Mouse (Mus musculus) limb, embryonic 11.5 days (tissue): ENCODE data around the gene Col26a1. TPM values are rescaled to one million over a fixed set of nuclear protein-coding genes. Genes with fewer than 3 reads are reported as not detected.

ENCODE experiments used
- ATAC-seq: fragments of 200-750 bp; cut with Nextera tagmentation; 2 replicates; pipeline ENCODE4 v1.8.0; 2017; ENCODE audit warnings: low read depth; ENCODE audit not compliant: insufficient number of reproducible peaks, low FRiP score, low TSS enrichment
- DNase-seq: peaks from one replicate; pipeline ENCODE4 v3.0.0-alpha.2; 2015; ENCODE audit warnings: low spot score
- H3K27ac ChIP-seq: fragments of 300-500 bp; sonication (generic); replicated peaks from 2 replicates; pipeline ENCODE4 v1.5.1; 2014; ENCODE audit warnings: low read depth, mild to moderate bottlenecking, low read length
- H3K27me3 ChIP-seq: fragments of 300-500 bp; sonication (generic); 2 replicates; pipeline ENCODE4 v1.6.1; 2014; ENCODE audit warnings: mild to moderate bottlenecking, low read length, mixed read lengths; ENCODE audit not compliant: control insufficient read depth, insufficient read depth
- H3K36me3 ChIP-seq: fragments of 300-500 bp; sonication (generic); 2 replicates; pipeline ENCODE4 v1.6.1; 2014; ENCODE audit warnings: mild to moderate bottlenecking, low read length, moderate library complexity, mixed read lengths; ENCODE audit not compliant: control insufficient read depth, insufficient read depth
- H3K4me1 ChIP-seq: fragments of 300-500 bp; sonication (generic); 2 replicates; pipeline ENCODE4 v1.6.1; 2014; ENCODE audit warnings: low read length, mixed read lengths; ENCODE audit not compliant: control insufficient read depth, insufficient read depth
- H3K4me2 ChIP-seq: fragments of 300-500 bp; sonication (generic); 2 replicates; pipeline ENCODE4 v1.6.1; 2014; ENCODE audit warnings: low read depth, mild to moderate bottlenecking, moderate library complexity; ENCODE audit not compliant: severe bottlenecking
- H3K4me3 ChIP-seq: fragments of 300-500 bp; sonication (generic); 2 replicates; pipeline ENCODE4 v1.5.1; 2014; ENCODE audit warnings: low read depth, low read length
- H3K9ac ChIP-seq: fragments of 300-500 bp; sonication (generic); 2 replicates; pipeline ENCODE4 v1.6.1; 2014; ENCODE audit warnings: mild to moderate bottlenecking, low read length
- H3K9me3 ChIP-seq: fragments of 300-500 bp; sonication (generic); 2 replicates; pipeline ENCODE4 v1.6.1; 2016; ENCODE audit warnings: low read length; ENCODE audit not compliant: control insufficient read depth
- WGBS: fragments of 180-500 bp; shearing (Covaris S2); extraction: QIAGEN DNeasy Blood & Tissue Kit; methylation state at CpG from one replicate; pipeline ENCODE4 v1.1.7; 2014; 5-methylcytosine and 5-hydroxymethylcytosine counted together
- polyA plus RNA-seq: library from polyadenylated mRNA; unstranded; fragments of >200 nt; fragmentation: Nextera tagmentation; extraction: Ambion mirVana; gene quantifications from 2 replicates; pipeline ENCODE4 v1.2.1, GENCODE M21; 2014

Gene Col26a1
- polyA plus RNA-seq, 1 experiment from 2014 or later: 69.0 TPM

GRCm38 (mm10) chr5:136697618-136698017, 185.4 kb downstream of the Col26a1 start:
- Histone ChIP-seq H3K27ac (no peak overlapping the region), H3K4me2 (no peak overlapping the region), H3K4me3 (no peak overlapping the region), H3K9ac (no peak overlapping the region), H3K27me3 (no peaks in the 10 kb centered on the region), H3K9me3 (no peaks in the 10 kb centered on the region), H3K36me3 (no peaks in the 10 kb centered on the region), H3K4me1 (no peaks in the 10 kb centered on the region)
- ATAC-seq: no peak
- no peak for DNase-seq
- 81% methylated on average over 9 of the region's 9 CpGs for WGBS

- no peak overlapping the region for H3K27ac ChIP-seq
These were observed 186.5 kb downstream of the Col26a1 start for GRCm38 (mm10) chr5:136696516-136696915.

GRCm38 (mm10) chr5:136694976-136695375, 188.0 kb downstream of the Col26a1 start:
- no peak overlapping the region for H3K4me3 ChIP-seq
- H3K27ac ChIP-seq: no peak overlapping the region
- ATAC-seq: no peak
- H3K9me3 ChIP-seq: no peaks in the 10 kb centered on the region
- no peaks in the 10 kb centered on the region for H3K27me3 ChIP-seq
- no peak overlapping the region for H3K9ac ChIP-seq
- no peak for DNase-seq
- WGBS: 67% methylated on average over 6 of the region's 6 CpGs
- no peaks in the 10 kb centered on the region for H3K36me3 ChIP-seq
- H3K4me2 ChIP-seq: no peak overlapping the region
- H3K4me1 ChIP-seq: no peaks in the 10 kb centered on the region

More at GRCm38 (mm10) chr5:136696516-136696915, 186.5 kb downstream of the Col26a1 start:
- DNase-seq: no peak
- ATAC-seq: no peak
- H3K9ac ChIP-seq: no peak overlapping the region
- no peaks in the 10 kb centered on the region for H3K4me1 ChIP-seq
- H3K27me3 ChIP-seq: no peaks in the 10 kb centered on the region
- H3K36me3 ChIP-seq: no peaks in the 10 kb centered on the region
- 77% methylated on average over 5 of the region's 5 CpGs for WGBS
- no peak overlapping the region for H3K4me2 ChIP-seq
- no peak overlapping the region for H3K4me3 ChIP-seq
- H3K9me3 ChIP-seq: no peaks in the 10 kb centered on the region

GRCm38 (mm10) chr5:136693418-136693817, 189.6 kb downstream of the Col26a1 start:
- no peaks in the 10 kb centered on the region for H3K36me3 ChIP-seq
- H3K9ac ChIP-seq: no peak overlapping the region
- ATAC-seq (no peak), DNase-seq (no peak)
- no peaks in the 10 kb centered on the region for H3K27me3 ChIP-seq
- H3K9me3 ChIP-seq: no peaks in the 10 kb centered on the region
- 80% methylated on average over 7 of the region's 7 CpGs for WGBS
- H3K4me2 ChIP-seq: no peak overlapping the region
- no peak overlapping the region for H3K4me3 ChIP-seq
- no peak overlapping the region for H3K27ac ChIP-seq
- no peaks in the 10 kb centered on the region for H3K4me1 ChIP-seq

GRCm38 (mm10) chr5:136692784-136693183, 190.2 kb downstream of the Col26a1 start, which contains the start of gene Myl10:
TSS of gene Myl10 (plus strand) at chr5:136693146.
- no peak within 1 kb of the TSS for H3K4me3 ChIP-seq
- WGBS: 91% methylated on average over 4 of the region's 4 CpGs
- H3K27ac ChIP-seq: no peak within 1 kb of the TSS
- ATAC-seq (no peak), DNase-seq (no peak)
- H3K27me3 ChIP-seq: no peaks in the 10 kb centered on the region
- no peaks in the 10 kb centered on the region for H3K9me3 ChIP-seq
- H3K4me1 ChIP-seq: no peaks in the 10 kb centered on the region
- no peaks in the 10 kb centered on the region for H3K36me3 ChIP-seq
- H3K9ac ChIP-seq: no peak within 1 kb of the TSS
- no peak within 1 kb of the TSS for H3K4me2 ChIP-seq

Other genes with a start within 250 kb of the Col26a1 start
- not detected in 2 replicates for gene Myl10, start 190.1 kb downstream of the Col26a1 start, polyA plus RNA-seq
- gene Ift22, start 24.9 kb upstream of the Col26a1 start, polyA plus RNA-seq: 80.6 and 80.7 TPM in 2 replicates
- 283 and 299 TPM in 2 replicates for gene Fis1, start 70.1 kb upstream of the Col26a1 start, polyA plus RNA-seq
- gene Cldn15, start 83.4 kb upstream of the Col26a1 start, polyA plus RNA-seq: 0.08 TPM in 1 of 2 replicates, not detected in the other
- 26.4 and 32.6 TPM in 2 replicates for gene Plod3, start 103.8 kb upstream of the Col26a1 start, polyA plus RNA-seq
- 104 and 114 TPM in 2 replicates for gene Znhit1, start 104.8 kb upstream of the Col26a1 start, polyA plus RNA-seq
- gene Vgf, start 143.2 kb upstream of the Col26a1 start, polyA plus RNA-seq: not detected in 2 replicates
- 135 and 145 TPM in 2 replicates for gene Ap1s1, start 162.9 kb upstream of the Col26a1 start, polyA plus RNA-seq
- gene Serpine1, start 189.1 kb upstream of the Col26a1 start, polyA plus RNA-seq: 0.16 and 0.52 TPM in 2 replicates
- gene Trim56, start 233.0 kb upstream of the Col26a1 start, polyA plus RNA-seq: 8.2 and 9.1 TPM in 2 replicates